Mouse (Mus musculus) myocyte (in vitro differentiated cells): ENCODE measurements at regions not wholly inside any gene's neighbourhood (a gene's known extent, or its start where the extent isn't known, plus 50 kb on each side); places are given as distances from the start of the nearest gene placed in this dataset.

Experiments used
- E2F4 ChIP-seq: IDR thresholded peaks from one replicate; pipeline ENCODE4 v1.6.1; 2011; ENCODE audit warnings: mild to moderate bottlenecking, control low read depth, moderate library complexity; ENCODE audit not compliant: insufficient read depth
- SRF ChIP-seq: IDR thresholded peaks from one replicate; pipeline ENCODE4 v1.6.1; 2011; ENCODE audit warnings: low read depth; ENCODE audit not compliant: control insufficient read depth, insufficient read length

GRCm38 (mm10) chr8:8168250-8168649, 492.8 kb downstream of the Efnb2 start:
- TF ChIP-seq SRF (no peak), E2F4 (no peak)
